8 mouse cellular contexts compared by ENCODE assay signal in the genomic region with DNA sequence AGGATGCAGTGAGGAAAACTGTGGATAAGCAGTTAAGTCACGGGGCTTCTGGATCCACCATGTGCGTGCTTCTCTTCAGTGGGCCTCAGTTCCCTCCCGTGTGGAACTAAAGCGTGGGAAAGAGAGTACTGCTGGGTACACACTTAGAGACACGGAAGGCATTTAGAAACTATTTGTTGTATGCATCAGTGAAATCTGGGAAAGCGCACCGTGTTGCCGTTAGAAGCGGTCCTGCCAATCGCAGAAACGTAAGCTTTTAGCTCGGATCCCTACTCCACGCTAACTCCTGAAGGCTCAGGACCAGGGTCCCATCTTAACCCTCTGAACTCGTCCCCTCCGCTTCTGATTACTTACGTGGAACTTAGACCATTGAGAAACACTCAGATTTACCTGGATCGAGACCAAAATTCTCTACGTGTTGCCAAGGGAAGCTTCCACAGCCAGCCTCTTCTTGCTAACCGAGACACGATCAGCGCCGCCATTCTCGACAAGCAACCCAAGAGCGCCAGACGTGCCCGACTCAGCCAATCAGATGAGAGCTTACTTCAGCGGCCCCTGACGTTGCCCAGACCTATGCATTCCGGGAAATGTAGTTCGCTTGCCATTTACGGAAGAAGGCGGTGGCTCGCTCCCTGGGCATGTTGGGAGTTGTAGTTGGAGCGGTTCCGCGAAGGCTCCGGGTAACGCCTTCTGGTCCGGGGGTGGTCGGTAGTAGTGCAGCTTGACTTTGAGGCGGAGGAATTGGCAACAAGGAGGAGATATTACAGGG. TPM values are rescaled to one million over a fixed set of nuclear protein-coding genes. Genes with fewer than 3 reads are reported as not detected.
DNase-seq lines count a peak whose midpoint lies in the region; ATAC-seq lines count a peak whose summit lies in the region.

Gene Mrpl50 (minus strand): TSS at position 522 of the 769 bp plus-strand sequence.
Gene Zfp189 (plus strand): TSS at position 605 of the 769 bp plus-strand sequence.

- H3K9ac ChIP-seq in heart, embryonic 14.5 days (ENCODE audit: low read length): peak within 1 kb of the TSS; percentile 87
- peak within 1 kb of the TSS; percentile 85 for H3K9ac ChIP-seq in liver, embryonic 13.5 days
- peak within 1 kb of the TSS; percentile 80 for H3K9ac ChIP-seq in stomach, embryonic 16.5 days (ENCODE audit: low read length)

- no peaks in the 10 kb centered on the region for H3K27me3 ChIP-seq in heart, embryonic 14.5 days (ENCODE audit: control insufficient read depth, insufficient read depth, low read length)
- H3K27me3 ChIP-seq in liver, embryonic 13.5 days: no peaks in the 10 kb centered on the region
- no peaks in the 10 kb centered on the region for H3K27me3 ChIP-seq in stomach, embryonic 16.5 days (ENCODE audit: control insufficient read depth, insufficient read depth, low read length)

- peaks cover 2 to 13% of the 10 kb centered on the region in 2 experiments for H3K4me1 ChIP-seq in heart, embryonic 14.5 days (ENCODE audit: control insufficient read depth in 2 of 2, insufficient read depth in 2 of 2, low read length in 2 of 2)
- peaks cover 39% of the 10 kb centered on the region for H3K4me1 ChIP-seq in liver, embryonic 13.5 days (replicated peaks)
- peaks cover 7% of the 10 kb centered on the region for H3K4me1 ChIP-seq in stomach, embryonic 16.5 days (ENCODE audit: control insufficient read depth, insufficient read depth, low read length)

- H3K4me2 ChIP-seq in heart, embryonic 14.5 days (ENCODE audit: low read length): peak within 1 kb of the TSS; percentile 73
- H3K4me2 ChIP-seq in liver, embryonic 13.5 days: peak within 1 kb of the TSS; percentile 79
- H3K4me2 ChIP-seq in stomach, embryonic 16.5 days (ENCODE audit: low read depth, low read length): peak within 1 kb of the TSS; percentile 75

- ATAC-seq in CD4-positive, CD25-positive, alpha-beta regulatory T cell, adult 4 months: peak; percentile 99
- peak; percentile 98 for ATAC-seq in heart, embryonic 14.5 days (ENCODE audit: insufficient number of reproducible peaks, insufficient read depth, low FRiP score, low read depth)
- peak; percentile 98 for ATAC-seq in liver, embryonic 13.5 days (ENCODE audit: low read depth)
- ATAC-seq in stomach, embryonic 16.5 days (ENCODE audit: insufficient read depth, low FRiP score): peak; percentile 99

- under 1% methylated on average over 41 of the region's 41 CpGs for WGBS in heart, embryonic 14.5 days
- under 1% methylated on average over 41 of the region's 41 CpGs for WGBS in liver, embryonic 13.5 days (ENCODE audit: insufficient replicate concordance)
- under 1% methylated on average over 41 of the region's 41 CpGs for WGBS in stomach, embryonic 16.5 days

- DNase-seq in c-Kit-negative CD71-positive TER-119-positive erythroid progenitor cells, embryonic 14.5 days (ENCODE audit: low read depth, low spot score): peak; percentile 91
- peak; percentile 93 for DNase-seq in fibroblast of lung, adult 2 months (ENCODE audit: low read depth)
- DNase-seq in kidney, postnatal 14 days: peak; percentile 96
- DNase-seq in liver, embryonic 13.5 days: peak; percentile 92
- DNase-seq in neural tube, embryonic 10.5 days (ENCODE audit: extremely low spot score, low spot score): peak; percentile 88

- peaks cover 21% of the 10 kb centered on the region; the same call in 1 of the 2 replicates for H3K36me3 ChIP-seq in heart, embryonic 14.5 days (ENCODE audit: control insufficient read depth, insufficient read depth, low read length)
- H3K36me3 ChIP-seq in liver, embryonic 13.5 days: peaks cover 38% of the 10 kb centered on the region
- no peaks in the 10 kb centered on the region for H3K36me3 ChIP-seq in stomach, embryonic 16.5 days (ENCODE audit: control insufficient read depth, insufficient read depth, low read length)

- H3K27ac ChIP-seq in heart, embryonic 14.5 days (replicated peaks in 1 of 2; ENCODE audit: control insufficient read depth in 1 of 2, insufficient read depth in 1 of 2, low read depth in 2 of 2, low read length in 2 of 2): peak within 1 kb of the TSS; percentile 74 to 80
- peak within 1 kb of the TSS; percentile 74 for H3K27ac ChIP-seq in liver, embryonic 13.5 days
- H3K27ac ChIP-seq in stomach, embryonic 16.5 days (ENCODE audit: low read length): peak within 1 kb of the TSS; percentile 21

- peak within 1 kb of the TSS; percentile 59 to 97 for H3K4me3 ChIP-seq in heart, embryonic 14.5 days (ENCODE audit: control insufficient read depth in 1 of 2, insufficient read depth in 1 of 2, low read depth in 1 of 2, low read length in 2 of 2)
- peak within 1 kb of the TSS; percentile 82 for H3K4me3 ChIP-seq in liver, embryonic 13.5 days (replicated peaks)
- peak within 1 kb of the TSS; percentile 66 for H3K4me3 ChIP-seq in stomach, embryonic 16.5 days (replicated peaks; ENCODE audit: low read length)

- no peaks in the 10 kb centered on the region for H3K9me3 ChIP-seq in heart, embryonic 14.5 days (ENCODE audit: control insufficient read depth, low read length)
- no peaks in the 10 kb centered on the region for H3K9me3 ChIP-seq in liver, embryonic 13.5 days (replicated peaks)
- 0 out of 2 replicates have a peak, but pooled peaks cover 2% of the 10 kb centered on the region for H3K9me3 ChIP-seq in stomach, embryonic 16.5 days (replicated peaks; ENCODE audit: control insufficient read depth, low read length)

RNA-seq across cellular contexts. Expression of gene Mrpl50, which starts in this region (rescaled TPM):
- 10 to 100 TPM; 33.8 to 39.9 TPM for polyA plus RNA-seq in CD4-positive, CD25-positive, alpha-beta regulatory T cell, adult 4 months (2017; shearing (Covaris generic))
- polyA plus RNA-seq in heart, embryonic 14.5 days (2014; fragmentation: Nextera tagmentation; extraction: Ambion mirVana): 63.6 and 63.7 TPM in 2 replicates
- 57.8 and 74.2 TPM in 2 replicates for polyA plus RNA-seq in liver, embryonic 13.5 days (2015; fragmentation: Nextera tagmentation; extraction: Ambion mirVana)
- polyA plus RNA-seq in stomach, embryonic 16.5 days (2015; fragmentation: Nextera tagmentation; extraction: Ambion mirVana): 86.3 and 87.7 TPM in 2 replicates

RNA-seq across cellular contexts. Expression of gene Zfp189, which starts in this region (rescaled TPM):
- polyA plus RNA-seq in CD4-positive, CD25-positive, alpha-beta regulatory T cell, adult 4 months (2017; shearing (Covaris generic)): 1 to 10 TPM; 3.3 to 4.0 TPM
- 7.2 and 8.3 TPM in 2 replicates for polyA plus RNA-seq in heart, embryonic 14.5 days (2014; fragmentation: Nextera tagmentation; extraction: Ambion mirVana)
- 3.0 and 4.2 TPM in 2 replicates for polyA plus RNA-seq in liver, embryonic 13.5 days (2015; fragmentation: Nextera tagmentation; extraction: Ambion mirVana)
- 5.8 and 6.0 TPM in 2 replicates for polyA plus RNA-seq in stomach, embryonic 16.5 days (2015; fragmentation: Nextera tagmentation; extraction: Ambion mirVana)

Comparison
In these comparisons a context has a peak if more than half of its experiments do, and no peak if none do; other contexts are left out.
1. Peak in every context shown above with its lines: DNase-seq, ATAC-seq, H3K4me3 ChIP-seq and H3K27ac ChIP-seq.
2. H3K27ac ChIP-seq: peak in every context shown above with its lines; median percentile 77 in heart, embryonic 14.5 days; 74 in liver, embryonic 13.5 days; 21 in stomach, embryonic 16.5 days.